Mouse (Mus musculus): Measurements from ENCODE around the gene Pipox.

The Pipox gene

GRCm38 (mm10) chr11:77875847-77876759, 17.8 kb downstream of the Pipox start:
- DNase-seq (ENCODE audit: low read depth), result no peak

- no peak for DNase-seq (ENCODE audit: low read depth)
Observed at GRCm38 (mm10) chr11:77875269-77875668, 18.6 kb downstream of the Pipox start.

- no peak for DNase-seq (ENCODE audit: low read depth)
Observed at GRCm38 (mm10) chr11:77874685-77875231, 19.1 kb downstream of the Pipox start.

GRCm38 (mm10) chr11:77873116-77873515, 20.8 kb downstream of the Pipox start:
- DNase-seq (ENCODE audit: low read depth), result no peak

DNA sequence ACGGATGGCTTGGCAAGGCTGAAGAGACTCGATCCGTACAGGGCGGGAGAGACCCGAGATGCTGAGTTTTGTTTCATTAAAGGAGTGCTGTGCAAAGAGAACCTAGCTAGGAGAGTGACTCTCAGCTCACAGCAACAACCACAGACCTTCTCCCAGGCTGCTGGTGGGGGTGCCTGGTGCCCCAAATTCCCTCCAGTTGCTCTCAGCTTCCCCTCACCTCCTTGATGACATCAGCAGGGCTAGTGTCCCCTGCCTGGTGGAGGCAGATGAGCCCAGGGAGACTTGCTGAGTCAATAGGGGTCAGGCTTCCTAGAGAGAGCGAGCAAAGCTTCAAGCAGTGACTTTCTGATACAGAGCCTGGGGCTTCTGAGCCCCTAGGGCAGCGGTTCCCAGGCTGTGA, 21.2 kb downstream of the Pipox start:
- no peak for DNase-seq (ENCODE audit: low read depth)

DNA sequence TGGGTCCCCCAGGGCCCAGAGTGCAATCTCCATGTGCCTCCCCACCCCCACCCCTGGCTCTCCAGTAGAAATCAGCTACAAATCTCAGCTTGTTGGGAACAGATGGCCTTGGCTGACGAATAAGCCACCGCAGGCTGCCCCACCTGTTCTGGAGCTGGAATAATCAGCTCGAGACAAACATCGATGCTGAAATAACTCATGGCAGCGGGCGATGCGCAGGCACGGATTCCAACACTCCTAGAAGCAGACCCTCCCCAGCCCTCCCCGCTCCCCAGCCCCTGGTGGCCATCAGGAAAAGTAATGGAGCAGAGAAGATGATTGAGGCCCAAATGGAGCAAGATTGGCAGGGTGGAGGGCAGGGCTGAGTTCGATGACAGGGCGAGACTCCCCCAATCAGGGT, 21.7 kb downstream of the Pipox start:
- no peak for DNase-seq (ENCODE audit: low read depth)

GRCm38 (mm10) chr11:77871436-77871835, 22.5 kb downstream of the Pipox start:
- DNase-seq (ENCODE audit: low read depth), result no peak

DNA sequence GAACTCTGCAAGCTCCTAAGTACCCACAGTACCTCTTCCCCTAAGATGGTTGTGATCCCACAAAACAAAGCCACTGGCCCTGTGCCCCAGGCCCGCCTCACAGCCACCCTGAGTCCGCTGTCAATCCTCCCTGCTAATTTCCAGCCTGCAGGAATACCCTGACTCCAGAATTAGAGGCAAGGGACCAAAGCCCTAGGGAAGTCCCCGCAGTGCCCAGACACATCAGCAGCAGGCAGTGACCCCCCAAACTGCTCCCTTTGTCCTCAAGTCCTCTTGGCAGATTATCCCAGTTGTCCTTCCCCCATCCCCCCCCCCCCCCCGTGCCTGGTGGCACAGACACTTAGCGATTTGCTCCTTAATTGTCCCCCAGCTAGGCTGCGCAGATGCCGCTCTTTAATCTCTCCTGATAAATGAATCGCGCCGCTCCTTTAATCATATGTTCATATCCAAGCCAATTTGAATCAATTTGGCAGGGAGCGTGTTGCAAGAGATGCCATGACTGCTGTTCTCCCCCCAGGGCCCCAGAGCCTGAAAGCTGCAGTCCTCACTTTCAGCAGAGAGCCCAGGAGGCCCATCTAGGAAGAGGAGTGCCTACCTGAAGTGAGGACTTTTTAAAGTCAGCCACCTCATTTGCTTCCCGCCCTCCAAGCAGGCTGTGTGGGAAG, 26.3 kb downstream of the Pipox start:
- DNase-seq (ENCODE audit: low read depth), result no peak

GRCm38 (mm10) chr11:77864771-77865170, 29.1 kb downstream of the Pipox start:
- DNase-seq (ENCODE audit: low read depth), result no peak

GRCm38 (mm10) chr11:77862887-77863286, 31.0 kb downstream of the Pipox start:
- no peak for DNase-seq (ENCODE audit: low read depth)

DNA sequence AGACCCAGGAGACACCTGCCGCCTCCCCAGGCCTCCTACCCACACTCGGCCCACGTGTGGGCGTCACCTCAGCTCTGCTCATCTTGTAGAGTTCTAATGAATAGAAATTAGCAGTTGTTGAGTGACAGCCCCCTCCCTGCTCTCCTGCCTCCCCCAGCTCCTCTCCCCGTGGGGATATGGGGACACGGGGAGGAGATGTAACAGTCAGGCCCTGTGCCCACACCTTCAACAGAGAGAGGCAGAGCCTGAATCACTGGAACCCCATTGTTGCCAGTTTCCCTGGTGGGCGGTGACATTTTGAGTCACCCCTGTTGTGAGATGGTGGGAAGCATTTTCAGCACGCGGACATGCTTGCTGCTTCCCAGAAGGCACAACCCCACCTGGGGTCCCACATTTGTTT, 32.9 kb downstream of the Pipox start:
- no peak for DNase-seq (ENCODE audit: low read depth)

DNA sequence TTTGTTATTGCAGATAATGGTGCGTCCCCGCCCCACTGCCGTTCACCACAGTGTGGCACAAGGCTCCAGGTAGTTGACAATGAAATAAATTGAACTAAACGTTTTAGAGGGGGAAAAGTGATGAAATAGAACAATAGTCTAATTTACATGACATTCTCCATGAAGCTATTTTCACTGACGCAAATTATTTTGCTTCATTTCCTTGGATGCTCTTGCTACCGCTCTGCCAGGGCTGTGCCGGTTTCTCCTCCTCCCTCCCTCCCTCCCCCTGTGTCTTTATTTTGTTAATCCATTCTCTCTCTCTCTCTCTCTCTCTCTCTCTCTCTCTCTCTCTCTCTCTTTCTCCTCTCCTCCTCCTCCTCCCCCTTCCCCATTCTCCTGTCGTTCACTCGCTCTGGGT, 35.3 kb downstream of the Pipox start:
- no peak for DNase-seq (ENCODE audit: low read depth)

DNA sequence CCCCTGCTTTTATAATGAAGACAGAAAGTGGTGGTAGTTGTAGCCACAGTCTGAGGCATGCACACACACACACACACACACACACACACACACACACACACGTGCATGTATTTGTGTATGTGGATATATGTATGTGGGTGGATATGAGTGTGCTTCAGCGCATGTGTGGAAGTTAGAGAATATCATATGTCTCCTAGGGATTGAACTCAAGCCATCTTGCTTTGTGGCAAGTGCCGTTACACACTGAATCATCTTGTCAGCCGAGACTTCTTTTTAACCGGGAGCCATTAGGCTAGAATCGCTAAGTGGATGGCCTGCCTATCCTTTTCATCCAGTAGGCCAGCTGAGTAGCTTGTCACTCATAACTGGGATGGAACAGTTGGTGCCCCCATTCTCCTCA, 36.8 kb downstream of the Pipox start:
- no peak for DNase-seq (ENCODE audit: low read depth)

- DNase-seq (ENCODE audit: low read depth), result no peak
Observed at GRCm38 (mm10) chr11:77855396-77855795, 38.5 kb downstream of the Pipox start.

DNA sequence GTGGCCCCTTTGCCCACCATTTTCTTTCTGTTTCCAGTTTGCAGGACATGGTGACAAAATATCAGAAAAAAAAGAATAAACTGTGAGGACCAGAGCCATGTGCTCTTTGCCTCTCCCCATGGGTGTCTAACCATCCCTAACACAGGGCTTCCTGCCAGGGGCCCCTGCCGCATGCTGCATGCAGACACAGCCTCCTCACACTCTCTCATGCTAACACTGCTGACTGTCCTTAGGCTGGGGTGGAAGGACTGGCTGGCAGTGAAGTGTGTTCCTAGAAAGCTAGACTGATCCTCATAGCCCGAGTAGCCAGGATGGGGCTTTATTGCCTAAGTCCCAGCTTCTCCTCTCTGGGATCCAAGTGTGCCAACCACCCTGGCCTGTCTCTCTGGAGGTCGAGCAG, 39.3 kb downstream of the Pipox start:
- DNase-seq (ENCODE audit: low read depth), result no peak

- DNase-seq (ENCODE audit: low read depth), result no peak
Observed at GRCm38 (mm10) chr11:77852941-77853668, 40.8 kb downstream of the Pipox start.

DNA sequence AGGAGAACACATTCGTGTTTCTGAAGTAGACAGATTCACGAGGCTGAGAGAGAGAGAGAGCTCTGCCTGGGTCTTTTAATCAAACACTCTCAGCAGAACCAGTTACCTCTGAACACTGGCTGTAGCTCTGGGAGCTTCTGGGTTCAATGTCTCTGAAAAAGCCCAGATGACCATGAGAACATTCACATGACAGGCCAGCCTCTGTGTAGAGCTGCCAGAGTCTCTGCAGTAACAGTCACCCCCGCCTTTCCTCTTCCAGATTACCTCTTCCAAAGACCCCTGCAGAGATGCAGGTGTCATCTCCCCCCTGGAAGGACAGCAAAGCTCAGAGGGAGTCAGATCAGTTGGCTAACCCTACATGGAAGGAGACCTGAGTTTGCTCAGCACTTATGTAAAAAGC, 41.7 kb downstream of the Pipox start:
- DNase-seq (ENCODE audit: low read depth), result no peak

GRCm38 (mm10) chr11:77851483-77852010, 42.3 kb downstream of the Pipox start:
- DNase-seq (ENCODE audit: low read depth), result no peak

DNA sequence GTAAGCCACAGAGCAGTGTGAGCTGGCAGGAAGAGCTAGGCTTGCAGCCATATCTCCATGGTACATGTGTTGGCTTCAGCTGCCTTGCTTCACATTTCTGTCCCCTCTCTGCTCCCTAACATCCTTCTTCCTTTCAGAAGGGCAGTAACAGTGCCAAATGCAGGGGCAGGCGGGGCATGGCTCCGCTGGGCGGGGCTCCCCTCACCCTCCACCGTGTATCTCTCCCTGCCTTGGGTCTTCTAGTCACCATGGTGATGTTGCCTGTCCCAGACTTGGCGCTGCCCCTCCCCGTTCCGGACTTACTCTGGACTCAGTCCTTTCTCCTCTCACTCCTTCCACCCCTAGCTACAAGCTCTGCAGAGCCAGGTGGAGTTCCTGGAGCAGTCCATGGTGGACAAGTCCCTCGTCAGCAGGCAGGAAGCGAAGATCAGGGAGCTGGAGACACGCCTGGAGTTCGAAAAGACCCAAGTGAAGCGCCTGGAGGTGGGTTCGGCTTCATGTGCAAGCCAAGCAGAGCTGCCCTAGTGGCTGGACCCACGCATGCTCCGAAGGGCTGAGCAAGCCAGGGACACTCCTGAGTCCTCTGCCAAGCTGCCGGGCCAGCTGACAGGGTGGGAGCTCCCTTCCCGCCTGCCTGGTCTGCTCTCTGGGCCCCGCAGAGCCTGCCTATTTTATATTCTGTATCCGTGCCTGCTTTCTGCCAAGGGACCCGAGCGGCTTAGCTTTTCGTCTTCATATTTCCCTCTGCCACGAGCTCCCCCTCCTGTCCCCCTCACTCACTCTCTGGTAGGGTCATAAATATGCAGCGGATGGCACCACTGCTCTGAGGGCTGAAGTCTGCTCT, 43.3 kb downstream of the Pipox start:
- no peak for DNase-seq (ENCODE audit: low read depth)

DNA sequence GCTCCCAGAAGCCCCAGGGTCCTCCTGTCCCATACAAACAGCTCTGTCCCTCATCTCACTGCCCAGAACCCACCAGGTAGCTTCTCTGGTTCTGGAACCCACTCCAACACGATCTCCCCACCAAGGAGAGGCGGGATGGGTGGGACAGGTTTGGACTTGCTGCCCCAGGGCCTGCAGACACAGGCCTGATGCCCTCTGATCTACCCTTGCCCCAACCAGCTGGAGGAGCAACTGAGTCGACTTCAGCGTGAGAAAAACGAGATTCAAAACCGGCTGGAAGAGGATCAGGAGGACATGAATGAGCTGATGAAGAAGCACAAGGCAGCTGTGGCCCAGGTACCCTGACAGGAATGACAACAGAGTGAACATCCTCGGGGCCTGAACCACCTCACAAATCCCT, 44.7 kb downstream of the Pipox start:
- DNase-seq (ENCODE audit: low read depth), result no peak

DNA sequence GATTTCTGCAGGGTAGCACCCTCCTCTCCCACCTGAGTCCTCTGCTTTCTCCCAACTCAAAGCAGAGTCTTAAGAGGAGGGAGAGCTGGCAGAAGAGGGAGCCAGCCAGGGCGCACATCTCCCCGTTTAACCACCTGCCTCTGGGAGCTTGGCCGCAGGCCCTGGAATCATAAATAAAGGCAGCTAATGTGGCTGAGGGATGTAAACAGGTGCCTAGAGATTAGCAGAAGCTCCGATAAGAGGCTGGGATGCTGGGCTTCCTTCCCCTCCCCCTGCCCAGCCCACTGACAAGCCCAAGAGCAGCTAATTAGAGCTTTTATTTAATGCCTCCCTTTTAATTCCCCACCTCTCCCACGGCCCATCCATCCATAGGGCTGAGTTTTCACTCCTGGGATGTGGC, 45.8 kb downstream of the Pipox start:
- no peak for DNase-seq (ENCODE audit: low read depth)
